Mouse (Mus musculus) E14TG2a.4 (cell line): ENCODE results near the gene Pgam1.

Source experiments
- H3K27me3 ChIP-seq: 2 replicates; pipeline ENCODE4 v1.6.1; 2014; ENCODE audit warnings: low read length, control low read depth; ENCODE audit not compliant: insufficient read depth
- H3K36me3 ChIP-seq: 2 replicates; pipeline ENCODE4 v1.6.1; 2014; ENCODE audit warnings: low read length, control low read depth; ENCODE audit not compliant: insufficient read depth
- H3K4me1 ChIP-seq: replicated peaks from 2 replicates; pipeline ENCODE4 v1.6.1; 2014; ENCODE audit warnings: low read depth, low read length, control low read depth
- H3K4me3 ChIP-seq: replicated peaks from 2 replicates; pipeline ENCODE4 v1.5.1; 2014; ENCODE audit warnings: mild to moderate bottlenecking, low read length
- H3K9me3 ChIP-seq: 2 replicates; pipeline ENCODE4 v1.6.1; 2014; ENCODE audit warnings: low read length, control low read depth
- CTCF ChIP-seq: conservative IDR thresholded peaks from 2 replicates; pipeline ENCODE4 v1.5.1; 2014; ENCODE audit warnings: low read length
- NANOG ChIP-seq: IDR thresholded peaks from 2 replicates; pipeline ENCODE4 v1.6.1; 2014; ENCODE audit warnings: borderline replicate concordance, low read length, mixed read lengths
- POU5F1 ChIP-seq: IDR thresholded peaks from 2 replicates; pipeline ENCODE4 v1.6.1; 2014; ENCODE audit warnings: low read length, borderline replicate concordance

Gene Pgam1

GRCm38 (mm10) chr19:41894959-41895358 is 16.8 kb upstream of the Pgam1 start:
- H3K27me3 ChIP-seq: no peaks in the 10 kb centered on the region
- no peak for TF ChIP-seq POU5F1
- peak overlapping the region; percentile 96 for H3K4me3 ChIP-seq
- H3K36me3 ChIP-seq: peaks cover 50% of the 10 kb centered on the region
- H3K9me3 ChIP-seq: no peaks in the 10 kb centered on the region
- peaks cover 18% of the 10 kb centered on the region for H3K4me1 ChIP-seq

- H3K4me1 ChIP-seq: peaks cover 18% of the 10 kb centered on the region
- no peaks in the 10 kb centered on the region for H3K27me3 ChIP-seq
- no peak for TF ChIP-seq NANOG
- TF ChIP-seq POU5F1: no peak
- TF ChIP-seq CTCF: no peak
- peak within 1 kb of the TSS; percentile 96 for H3K4me3 ChIP-seq
- H3K9me3 ChIP-seq: no peaks in the 10 kb centered on the region
- H3K36me3 ChIP-seq: peaks cover 43% of the 10 kb centered on the region
Observed at GRCm38 (mm10) chr19:41895460-41896318, 16.0 kb upstream of the Pgam1 start, which contains the start of gene Rrp12. Gene Rrp12, minus strand, starts transcription at chr19:41896173.

- H3K36me3 ChIP-seq: peaks cover 36% of the 10 kb centered on the region
- no peak for TF ChIP-seq POU5F1
- H3K27me3 ChIP-seq: no peaks in the 10 kb centered on the region
- peaks cover 18% of the 10 kb centered on the region for H3K4me1 ChIP-seq
- H3K9me3 ChIP-seq: no peaks in the 10 kb centered on the region
- H3K4me3 ChIP-seq: peak overlapping the region; percentile 96
Observed at GRCm38 (mm10) chr19:41896319-41896711, 15.4 kb upstream of the Pgam1 start.

DNA sequence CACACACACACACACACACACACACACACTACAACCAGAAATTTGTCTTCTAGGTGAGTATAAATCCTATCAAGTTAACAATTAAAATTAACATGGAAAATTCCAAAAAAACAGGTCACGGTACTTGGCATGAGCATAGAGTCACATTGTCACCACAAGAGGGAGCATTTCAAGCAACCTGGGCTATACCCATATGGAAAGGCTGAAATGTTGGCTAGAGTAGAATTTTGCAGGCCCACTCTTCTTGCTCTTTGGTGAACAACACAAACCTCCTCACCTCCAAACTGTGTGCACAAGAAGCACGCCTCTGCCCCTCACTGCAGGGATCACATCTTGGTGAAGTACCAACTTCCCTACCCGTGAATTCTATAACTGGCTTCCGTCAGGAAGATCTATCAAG is 12.9 kb upstream of the Pgam1 start:
- H3K4me1 ChIP-seq: peaks cover 18% of the 10 kb centered on the region
- TF ChIP-seq CTCF (peak; percentile 77), NANOG (no peak)
- no peak overlapping the region for H3K4me3 ChIP-seq
- no peaks in the 10 kb centered on the region for H3K9me3 ChIP-seq
- H3K36me3 ChIP-seq: peaks cover 12% of the 10 kb centered on the region
- no peaks in the 10 kb centered on the region for H3K27me3 ChIP-seq

GRCm38 (mm10) chr19:41900495-41901090 is 11.1 kb upstream of the Pgam1 start:
- Histone ChIP-seq H3K36me3 (no peaks in the 10 kb centered on the region), H3K9me3 (no peaks in the 10 kb centered on the region), H3K4me3 (no peak overlapping the region), H3K27me3 (no peaks in the 10 kb centered on the region), H3K4me1 (peaks cover 12% of the 10 kb centered on the region)
- TF ChIP-seq CTCF (no peak), POU5F1 (no peak), NANOG (no peak)

DNA sequence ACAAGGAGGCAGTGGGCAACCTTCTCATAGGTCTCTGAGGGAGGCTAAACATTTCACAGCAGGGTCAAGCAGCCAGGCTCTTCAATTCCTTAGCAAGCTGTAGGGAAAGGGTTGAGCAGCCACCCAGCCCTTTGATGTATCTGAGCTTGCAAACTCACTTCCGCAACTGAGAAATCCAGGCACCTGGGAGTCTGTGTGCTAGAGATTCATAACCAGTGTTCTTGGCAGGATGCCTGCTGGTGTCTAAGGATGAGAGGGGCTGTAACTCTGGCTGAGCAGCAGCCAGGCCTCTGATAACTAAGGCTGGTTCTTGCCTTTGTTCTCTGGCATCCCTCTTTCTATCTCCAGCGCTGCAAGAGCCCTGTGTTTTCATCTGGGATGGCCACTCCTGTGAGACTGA is 10.0 kb upstream of the Pgam1 start:
- peaks cover 8% of the 10 kb centered on the region; the same call in 1 of the 2 replicates for H3K4me1 ChIP-seq
- TF ChIP-seq CTCF (no peak), POU5F1 (no peak), NANOG (no peak)
- H3K9me3 ChIP-seq: no peaks in the 10 kb centered on the region
- no peak overlapping the region for H3K4me3 ChIP-seq
- no peaks in the 10 kb centered on the region for H3K36me3 ChIP-seq
- H3K27me3 ChIP-seq: no peaks in the 10 kb centered on the region

- TF ChIP-seq CTCF (no peak), POU5F1 (no peak), NANOG (no peak)
- Histone ChIP-seq H3K4me3 (no peak overlapping the region), H3K27me3 (peaks cover 3% of the 10 kb centered on the region; the same call in 1 of the 2 replicates), H3K36me3 (no peaks in the 10 kb centered on the region), H3K4me1 (peaks cover 13% of the 10 kb centered on the region; the same call in 1 of the 2 replicates), H3K9me3 (no peaks in the 10 kb centered on the region)
Observed at GRCm38 (mm10) chr19:41902848-41903593, 8.7 kb upstream of the Pgam1 start.

GRCm38 (mm10) chr19:41905246-41905645 is 6.5 kb upstream of the Pgam1 start:
- H3K36me3 ChIP-seq: no peaks in the 10 kb centered on the region
- no peak for TF ChIP-seq CTCF
- TF ChIP-seq POU5F1: no peak
- TF ChIP-seq NANOG: no peak
- no peaks in the 10 kb centered on the region for H3K9me3 ChIP-seq
- H3K4me1 ChIP-seq: peaks cover 13% of the 10 kb centered on the region; the same call in 1 of the 2 replicates
- H3K4me3 ChIP-seq: no peak overlapping the region
- H3K27me3 ChIP-seq: peaks cover 3% of the 10 kb centered on the region; the same call in 1 of the 2 replicates
